Mouse (Mus musculus): ENCODE results near the gene Cers6. TPM values are rescaled to one million over a fixed set of nuclear protein-coding genes. Genes with fewer than 3 reads are reported as not detected.

Gene Cers6
- polyA plus RNA-seq, 1 experiment from 2014 or later, result 8.2 TPM

DNA sequence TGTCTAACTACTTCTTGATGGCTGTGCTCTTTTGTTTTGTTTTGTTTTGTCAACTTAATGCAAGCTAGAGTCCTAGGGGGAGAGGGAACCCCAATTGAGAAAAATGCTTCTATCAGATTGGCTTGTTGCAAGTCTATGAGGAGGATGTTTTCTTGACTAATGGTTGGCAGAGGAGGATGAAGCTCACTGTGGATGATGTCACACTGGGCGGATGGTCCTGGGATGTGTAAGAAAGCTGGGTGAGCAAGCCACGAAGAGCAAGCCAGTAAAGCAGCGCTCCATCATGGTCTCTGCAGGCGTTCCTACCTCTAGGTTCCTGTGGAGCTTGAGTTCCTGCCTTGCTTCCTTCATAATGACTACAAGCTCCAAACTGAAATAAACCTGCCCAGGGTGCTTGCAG is 25.4 kb downstream of the Cers6 start:
- no peaks in the 10 kb centered on the region for H3K27me3 ChIP-seq (ENCODE audit: insufficient read depth, low read length)
- peaks cover 9% of the 10 kb centered on the region; the same call in 1 of the 2 replicates for H3K4me1 ChIP-seq (ENCODE audit: insufficient read depth)
- H3K9me3 ChIP-seq (ENCODE audit: low read length), result no peaks in the 10 kb centered on the region
- H3K27ac ChIP-seq (ENCODE audit: low read depth), result no peak overlapping the region
- no peak for DNase-seq
- no peak overlapping the region for H3K4me2 ChIP-seq (ENCODE audit: low read depth, low read length)
- 0 out of 2 replicates have a peak, but pooled peaks cover 3% of the 10 kb centered on the region for H3K36me3 ChIP-seq (replicated peaks; ENCODE audit: insufficient read depth, low read length)
- no peak overlapping the region for H3K9ac ChIP-seq (replicated peaks)
- TF ChIP-seq EP300 (IDR thresholded peaks at IDR 0.05; ENCODE audit: low read depth) (no peak), CTCF (IDR thresholded peaks at IDR 0.05; ENCODE audit: low read depth) (no peak)
- WGBS (ENCODE audit: insufficient replicate concordance), result 81% methylated on average over 4 of the region's 4 CpGs
- ATAC-seq, result no peak
- no peak overlapping the region for H3K4me3 ChIP-seq (ENCODE audit: low read depth, low read length)

- Histone ChIP-seq H3K27ac (ENCODE audit: low read depth) (no peak overlapping the region), H3K4me2 (ENCODE audit: low read depth, low read length) (no peak overlapping the region), H3K4me3 (ENCODE audit: low read depth, low read length) (no peak overlapping the region), H3K27me3 (ENCODE audit: insufficient read depth, low read length) (no peaks in the 10 kb centered on the region), H3K4me1 (ENCODE audit: insufficient read depth) (peaks cover 9% of the 10 kb centered on the region; the same call in 1 of the 2 replicates), H3K36me3 (replicated peaks; ENCODE audit: insufficient read depth, low read length) (0 out of 2 replicates have a peak, but pooled peaks cover 3% of the 10 kb centered on the region), H3K9me3 (ENCODE audit: low read length) (no peaks in the 10 kb centered on the region), H3K9ac (replicated peaks) (no peak overlapping the region)
- no peak for TF ChIP-seq EP300 (IDR thresholded peaks at IDR 0.05; ENCODE audit: low read depth)
- TF ChIP-seq CTCF (IDR thresholded peaks at IDR 0.05; ENCODE audit: low read depth), result no peak
- WGBS (ENCODE audit: insufficient replicate concordance), result 71% methylated on average over 3 of the region's 3 CpGs
- DNase-seq (no peak), ATAC-seq (no peak)
Observed at GRCm38 (mm10) chr2:68888094-68888705, 27.0 kb downstream of the Cers6 start.

GRCm38 (mm10) chr2:68889661-68890170 is 28.5 kb downstream of the Cers6 start:
- no peak overlapping the region for H3K9ac ChIP-seq (replicated peaks)
- H3K4me3 ChIP-seq (ENCODE audit: low read depth, low read length), result no peak overlapping the region
- TF ChIP-seq EP300 (IDR thresholded peaks at IDR 0.05; ENCODE audit: low read depth) (no peak), CTCF (IDR thresholded peaks at IDR 0.05; ENCODE audit: low read depth) (no peak)
- DNase-seq (no peak), ATAC-seq (no peak)
- no peaks in the 10 kb centered on the region for H3K27me3 ChIP-seq (ENCODE audit: insufficient read depth, low read length)
- H3K4me1 ChIP-seq (ENCODE audit: insufficient read depth), result peaks cover 9% of the 10 kb centered on the region; the same call in 1 of the 2 replicates
- no peak overlapping the region for H3K4me2 ChIP-seq (ENCODE audit: low read depth, low read length)
- no peaks in the 10 kb centered on the region for H3K36me3 ChIP-seq (replicated peaks; ENCODE audit: insufficient read depth, low read length)
- no peak overlapping the region for H3K27ac ChIP-seq (ENCODE audit: low read depth)
- 79% methylated on average over 5 of the region's 5 CpGs for WGBS (ENCODE audit: insufficient replicate concordance)
- no peaks in the 10 kb centered on the region for H3K9me3 ChIP-seq (ENCODE audit: low read length)

DNA sequence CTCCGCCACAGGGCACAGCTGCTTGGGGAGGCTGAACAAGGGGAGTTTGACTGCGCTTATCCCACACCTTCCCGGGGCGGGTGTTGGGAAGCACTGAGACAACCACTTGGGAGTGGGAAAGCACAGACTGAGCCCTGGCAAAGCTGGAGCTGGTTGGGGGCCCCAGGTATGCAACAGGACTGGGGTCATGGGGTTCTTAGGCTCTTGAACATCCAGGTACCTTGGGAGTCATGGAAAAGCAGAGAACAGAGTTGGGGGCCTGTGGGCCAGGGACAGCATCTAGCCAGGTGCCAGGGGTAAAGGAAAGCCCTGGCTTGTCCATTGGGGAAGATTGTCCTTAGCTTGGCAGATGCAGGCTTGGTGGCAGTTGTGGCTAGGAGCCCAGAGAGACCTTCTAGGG is 31.2 kb downstream of the Cers6 start:
- no peak overlapping the region for H3K27ac ChIP-seq (ENCODE audit: low read depth)
- DNase-seq, result no peak
- H3K9me3 ChIP-seq (ENCODE audit: low read length), result no peaks in the 10 kb centered on the region
- H3K9ac ChIP-seq (replicated peaks), result no peak overlapping the region
- H3K27me3 ChIP-seq (ENCODE audit: insufficient read depth, low read length), result no peaks in the 10 kb centered on the region
- no peak for TF ChIP-seq EP300 (IDR thresholded peaks at IDR 0.05; ENCODE audit: low read depth)
- no peak for TF ChIP-seq CTCF (IDR thresholded peaks at IDR 0.05; ENCODE audit: low read depth)
- no peaks in the 10 kb centered on the region for H3K36me3 ChIP-seq (replicated peaks; ENCODE audit: insufficient read depth, low read length)
- no peak overlapping the region for H3K4me3 ChIP-seq (ENCODE audit: low read depth, low read length)
- WGBS (ENCODE audit: insufficient replicate concordance), result 88% methylated on average over 4 of the region's 4 CpGs
- peaks cover 3% of the 10 kb centered on the region; the same call in 1 of the 2 replicates for H3K4me1 ChIP-seq (ENCODE audit: insufficient read depth)
- ATAC-seq, result no peak
- H3K4me2 ChIP-seq (ENCODE audit: low read depth, low read length), result no peak overlapping the region

- TF ChIP-seq CTCF (IDR thresholded peaks at IDR 0.05; ENCODE audit: low read depth) (no peak), EP300 (IDR thresholded peaks at IDR 0.05; ENCODE audit: low read depth) (no peak)
- H3K36me3 ChIP-seq (replicated peaks; ENCODE audit: insufficient read depth, low read length), result no peaks in the 10 kb centered on the region
- no peaks in the 10 kb centered on the region for H3K27me3 ChIP-seq (ENCODE audit: insufficient read depth, low read length)
- H3K9ac ChIP-seq (replicated peaks), result no peak overlapping the region
- ATAC-seq (no peak), DNase-seq (no peak)
- peaks cover 3% of the 10 kb centered on the region; the same call in 1 of the 2 replicates for H3K4me1 ChIP-seq (ENCODE audit: insufficient read depth)
- 84% methylated on average over 10 of the region's 10 CpGs for WGBS (ENCODE audit: insufficient replicate concordance)
- no peak overlapping the region for H3K4me3 ChIP-seq (ENCODE audit: low read depth, low read length)
- H3K27ac ChIP-seq (ENCODE audit: low read depth), result no peak overlapping the region
- H3K9me3 ChIP-seq (ENCODE audit: low read length), result no peaks in the 10 kb centered on the region
- no peak overlapping the region for H3K4me2 ChIP-seq (ENCODE audit: low read depth, low read length)
Observed at GRCm38 (mm10) chr2:68895044-68895764, 34.0 kb downstream of the Cers6 start.

DNA sequence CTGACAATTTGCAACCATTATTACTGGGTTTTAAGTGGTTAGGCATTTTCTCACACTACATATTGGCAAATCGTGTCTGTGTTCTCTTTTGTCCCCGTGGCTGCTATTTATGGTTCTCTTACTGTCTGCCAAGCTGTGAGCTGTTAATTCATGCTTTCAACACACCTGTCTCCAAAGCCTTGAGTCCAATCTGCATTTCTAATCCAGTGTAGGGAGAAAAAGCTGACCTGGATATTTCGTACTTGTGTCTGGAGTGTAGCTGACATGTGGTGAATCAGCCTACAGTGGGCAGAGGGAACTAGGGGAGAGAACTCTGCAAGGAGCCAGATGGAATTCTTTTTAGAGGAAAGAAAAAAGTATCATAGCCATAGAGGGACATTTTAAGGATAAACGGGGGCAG is 35.0 kb downstream of the Cers6 start:
- WGBS (ENCODE audit: insufficient replicate concordance), result 69% methylated on average over 4 of the region's 4 CpGs
- Histone ChIP-seq H3K36me3 (replicated peaks; ENCODE audit: insufficient read depth, low read length) (no peaks in the 10 kb centered on the region), H3K4me2 (ENCODE audit: low read depth, low read length) (no peak overlapping the region), H3K27ac (ENCODE audit: low read depth) (no peak overlapping the region), H3K9me3 (ENCODE audit: low read length) (no peaks in the 10 kb centered on the region), H3K4me3 (ENCODE audit: low read depth, low read length) (no peak overlapping the region), H3K27me3 (ENCODE audit: insufficient read depth, low read length) (no peaks in the 10 kb centered on the region), H3K4me1 (ENCODE audit: insufficient read depth) (peaks cover 5% of the 10 kb centered on the region), H3K9ac (replicated peaks) (no peak overlapping the region)
- DNase-seq (no peak), ATAC-seq (no peak)
- TF ChIP-seq EP300 (IDR thresholded peaks at IDR 0.05; ENCODE audit: low read depth) (no peak), CTCF (IDR thresholded peaks at IDR 0.05; ENCODE audit: low read depth) (no peak)
